7 mouse cellular contexts compared by ENCODE assay signal in the genomic region with DNA sequence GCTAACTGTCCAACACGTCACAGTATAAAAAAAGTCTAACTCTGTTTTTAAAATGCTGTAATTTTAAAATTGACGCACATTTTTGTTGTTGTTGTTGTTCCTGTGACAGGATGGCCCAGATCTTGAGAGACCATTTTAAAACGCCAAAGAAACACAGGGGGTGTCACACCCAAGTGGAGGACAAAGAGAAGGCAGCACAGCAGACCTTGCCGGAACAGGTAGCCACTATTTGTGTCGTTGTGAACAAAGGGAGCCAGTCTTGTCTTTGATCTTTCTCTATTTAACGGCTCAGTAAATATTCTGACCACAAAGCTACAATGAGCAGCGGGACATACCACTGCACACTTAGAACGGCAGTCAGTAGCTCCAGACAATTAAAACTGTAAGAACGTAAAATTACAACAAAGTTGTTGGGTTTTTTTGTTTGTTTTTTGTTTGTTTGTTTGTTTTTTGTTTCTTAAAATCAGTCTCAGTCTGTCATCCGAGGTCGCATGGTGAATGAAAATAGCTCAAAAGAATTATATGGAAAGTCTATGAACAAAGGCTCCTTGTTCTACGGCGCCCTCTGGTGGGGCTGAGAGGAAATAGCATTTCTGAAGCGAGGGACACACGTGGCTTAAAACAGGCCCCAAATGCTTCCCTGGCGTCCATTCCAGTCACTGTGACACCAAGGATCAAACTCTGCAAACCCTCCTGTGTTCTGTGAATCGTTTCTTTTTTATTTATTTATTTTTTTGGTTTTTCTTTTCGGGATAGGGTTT. TPM values are rescaled to one million over a fixed set of nuclear protein-coding genes. Genes with fewer than 3 reads are reported as not detected.
DNase-seq lines count a peak whose midpoint lies in the region; ATAC-seq and TF ChIP-seq lines count a peak whose summit lies in the region.

No protein-coding gene starts in this region.

- TF ChIP-seq CTCF in heart, adult 2 months (IDR thresholded peaks at IDR 0.05), result peak; percentile 93

- no peaks in the 10 kb centered on the region for H3K9me3 ChIP-seq in embryonic facial prominence, embryonic 13.5 days
- no peaks in the 10 kb centered on the region for H3K9me3 ChIP-seq in limb, embryonic 13.5 days
- no peaks in the 10 kb centered on the region for H3K9me3 ChIP-seq in midbrain, embryonic 16.5 days (replicated peaks; ENCODE audit: control insufficient read depth, low read length, poor library complexity, severe bottlenecking)

- peak overlapping the region; percentile 64 for H3K4me2 ChIP-seq in embryonic facial prominence, embryonic 13.5 days
- peak overlapping the region; percentile 67 for H3K4me2 ChIP-seq in limb, embryonic 13.5 days (replicated peaks)
- peak overlapping the region; percentile 56 for H3K4me2 ChIP-seq in midbrain, embryonic 16.5 days (ENCODE audit: low read length)

- no peak for ATAC-seq in embryonic facial prominence, embryonic 13.5 days (ENCODE audit: insufficient number of reproducible peaks, insufficient read depth, low FRiP score, low TSS enrichment, low read depth)
- ATAC-seq in limb, embryonic 13.5 days (ENCODE audit: low FRiP score, low read depth), result peak; percentile 54; the same call in 1 of the 2 replicates
- ATAC-seq in midbrain, embryonic 16.5 days, result no peak

- H3K4me3 ChIP-seq in embryonic facial prominence, embryonic 13.5 days, result peak overlapping the region; percentile 33
- peak overlapping the region; percentile 49 for H3K4me3 ChIP-seq in heart, adult 2 months
- H3K4me3 ChIP-seq in limb, embryonic 13.5 days, result peak overlapping the region; percentile 33
- H3K4me3 ChIP-seq in midbrain, embryonic 16.5 days (ENCODE audit: low read depth, low read length), result peak overlapping the region; percentile 34

- peaks cover 41% of the 10 kb centered on the region for H3K4me1 ChIP-seq in embryonic facial prominence, embryonic 13.5 days
- no peaks in the 10 kb centered on the region for H3K4me1 ChIP-seq in heart, adult 2 months (ENCODE audit: control insufficient read depth, insufficient read depth, low read length)
- peaks cover 47% of the 10 kb centered on the region for H3K4me1 ChIP-seq in limb, embryonic 13.5 days
- peaks cover 49% of the 10 kb centered on the region for H3K4me1 ChIP-seq in midbrain, embryonic 16.5 days (ENCODE audit: control insufficient read depth, insufficient read depth, low read length)

- peak overlapping the region; percentile 64 for H3K9ac ChIP-seq in embryonic facial prominence, embryonic 13.5 days
- no peak overlapping the region for H3K9ac ChIP-seq in heart, adult 2 months (ENCODE audit: low read depth, low read length)
- peak overlapping the region; percentile 63 for H3K9ac ChIP-seq in limb, embryonic 13.5 days
- H3K9ac ChIP-seq in midbrain, embryonic 16.5 days (ENCODE audit: low read depth, low read length), result peak overlapping the region; percentile 62

- DNase-seq in adrenal gland, postnatal 25 days, result peak; percentile 81
- DNase-seq in heart, adult 2 months, result peak; percentile 72 to 78
- peak; percentile 57 to 74 for DNase-seq in kidney, adult 8-10 months
- peak; percentile 58 to 82 for DNase-seq in spleen, postnatal 10 days (ENCODE audit: low spot score in 2 of 2)

- TF ChIP-seq EP300 in heart, adult 2 months (IDR thresholded peaks at IDR 0.05; ENCODE audit: insufficient read depth, low read depth, low read length), result 0 out of 2 replicates have a peak, but pooled peaks have one; percentile 42

- H3K27me3 ChIP-seq in embryonic facial prominence, embryonic 13.5 days, result no peaks in the 10 kb centered on the region
- no peaks in the 10 kb centered on the region for H3K27me3 ChIP-seq in heart, adult 2 months (ENCODE audit: control insufficient read depth, insufficient read depth, low read length)
- no peaks in the 10 kb centered on the region for H3K27me3 ChIP-seq in limb, embryonic 13.5 days
- H3K27me3 ChIP-seq in midbrain, embryonic 16.5 days (ENCODE audit: control insufficient read depth, insufficient read depth, low read depth, low read length), result no peaks in the 10 kb centered on the region

- 1% methylated on average over 18 of the region's 18 CpGs for WGBS in embryonic facial prominence, embryonic 13.5 days
- WGBS in heart, adult 2 months, result 3% methylated on average over 18 of the region's 18 CpGs
- WGBS in limb, embryonic 13.5 days, result 2% methylated on average over 18 of the region's 18 CpGs
- WGBS in midbrain, embryonic 16.5 days, result under 1% methylated on average over 18 of the region's 18 CpGs

- H3K36me3 ChIP-seq in embryonic facial prominence, embryonic 13.5 days, result no peaks in the 10 kb centered on the region
- H3K36me3 ChIP-seq in heart, adult 2 months (ENCODE audit: control insufficient read depth, insufficient read depth, low read length), result no peaks in the 10 kb centered on the region
- H3K36me3 ChIP-seq in limb, embryonic 13.5 days, result no peaks in the 10 kb centered on the region
- H3K36me3 ChIP-seq in midbrain, embryonic 16.5 days (ENCODE audit: control insufficient read depth, insufficient read depth, low read length), result no peaks in the 10 kb centered on the region

- TF ChIP-seq POLR2A in heart, adult 2 months (IDR thresholded peaks at IDR 0.05; ENCODE audit: insufficient read depth, low read depth, low read length), result no peak

- peak overlapping the region; percentile 95 for H3K27ac ChIP-seq in embryonic facial prominence, embryonic 13.5 days
- peak overlapping the region; percentile 29; the same call in 1 of the 2 replicates for H3K27ac ChIP-seq in heart, adult 2 months
- peak overlapping the region; percentile 84 for H3K27ac ChIP-seq in limb, embryonic 13.5 days
- H3K27ac ChIP-seq in midbrain, embryonic 16.5 days (ENCODE audit: low read length), result peak overlapping the region; percentile 100

- intact Hi-C loops in heart, adult 2 months (cut with DNase I), result loop anchor here (1.0 to 2.0 kb wide), 2 partner anchors 62 to 106 kb away; partner anchors contain the start of gene Sft2d1

- H3K79me2 ChIP-seq in heart, adult 2 months (replicated peaks; ENCODE audit: control insufficient read depth, insufficient read depth, low read length), result no peaks in the 10 kb centered on the region

RNA-seq across cellular contexts. Expression of gene T2, which starts 16.7 kb away (rescaled TPM):
- total RNA-seq in adrenal gland, postnatal 25 days (2021), result not detected in 2 replicates
- polyA plus RNA-seq in embryonic facial prominence, embryonic 13.5 days (2015; fragmentation: Nextera tagmentation; extraction: Ambion mirVana), result 0.81 and 1.4 TPM in 2 replicates
- under 1 TPM; 0.36 to 0.47 TPM for total RNA-seq in heart, adult 2 months (2021)
- 1.1 and 1.4 TPM in 2 replicates for polyA plus RNA-seq in heart, adult 2 months (2012; rRNA removed)
- 1.1 and 1.3 TPM in 2 replicates for polyA plus RNA-seq in limb, embryonic 13.5 days (2015; fragmentation: Nextera tagmentation; extraction: Ambion mirVana)
- polyA plus RNA-seq in midbrain, embryonic 16.5 days (2015; fragmentation: Nextera tagmentation; extraction: Ambion mirVana), result 0.53 and 0.88 TPM in 2 replicates

RNA-seq across cellular contexts. Expression of gene Prr18, which starts 35.2 kb away (rescaled TPM):
- 0.43 and 0.95 TPM in 2 replicates for total RNA-seq in adrenal gland, postnatal 25 days (2021)
- polyA plus RNA-seq in embryonic facial prominence, embryonic 13.5 days (2015; fragmentation: Nextera tagmentation; extraction: Ambion mirVana), result 0.45 and 0.52 TPM in 2 replicates
- under 1 TPM; 0.07 to 0.13 TPM for total RNA-seq in heart, adult 2 months (2021)
- 0.18 and 0.23 TPM in 2 replicates for polyA plus RNA-seq in heart, adult 2 months (2012; rRNA removed)
- polyA plus RNA-seq in limb, embryonic 13.5 days (2015; fragmentation: Nextera tagmentation; extraction: Ambion mirVana), result 0.38 and 0.50 TPM in 2 replicates
- polyA plus RNA-seq in midbrain, embryonic 16.5 days (2015; fragmentation: Nextera tagmentation; extraction: Ambion mirVana), result 16.5 and 17.8 TPM in 2 replicates

Comparison
In these comparisons a context has a peak if more than half of its experiments do, and no peak if none do; other contexts are left out.
1. H3K27ac ChIP-seq: peak in every context shown above with its lines; median percentile 100 in midbrain, embryonic 16.5 days; 95 in embryonic facial prominence, embryonic 13.5 days; 84 in limb, embryonic 13.5 days; 29 in heart, adult 2 months.
2. RNA of gene Prr18, which starts 35.2 kb away (polyA plus RNA-seq): 16.5 to 17.8 TPM in midbrain, embryonic 16.5 days; 0.45 to 0.52 TPM in embryonic facial prominence, embryonic 13.5 days, 0.38 to 0.50 TPM in limb, embryonic 13.5 days and 0.18 to 0.23 TPM in heart, adult 2 months; every median in the first group is over 10 times any median in the second.
3. Peak in every context shown above with its lines, with median percentiles within 50 percentile points of each other: DNase-seq, H3K4me2 ChIP-seq and H3K4me3 ChIP-seq.